Mouse (Mus musculus): ENCODE results near the gene Zfp287.

- TF ChIP-seq CTCF (IDR thresholded peaks at IDR 0.05; ENCODE audit: low read depth) (no peak), EP300 (IDR thresholded peaks at IDR 0.05; ENCODE audit: low read depth) (no peak)
Observed at GRCm38 (mm10) chr11:62757143-62757507, 25.4 kb upstream of the Zfp287 start.

Data from heart, postnatal 0 days (tissue).